Mouse (Mus musculus) hindbrain, postnatal 0 days (tissue): ENCODE results near the gene Kcnq5. TPM values are rescaled to one million over a fixed set of nuclear protein-coding genes. Genes with fewer than 3 reads are reported as not detected.

Source experiments
- ATAC-seq: fragments of 200-750 bp; cut with Nextera tagmentation; 2 replicates; pipeline ENCODE4 v1.8.0; 2017; ENCODE audit warnings: mild to moderate bottlenecking, moderate TSS enrichment, moderate library complexity
- DNase-seq: peaks from one replicate; pipeline ENCODE4 v3.0.0-alpha.2; 2015; ENCODE audit warnings: low spot score
- H3K27ac ChIP-seq: fragments of 300-500 bp; sonication (generic); 2 replicates; pipeline ENCODE4 v1.5.1; 2014; ENCODE audit warnings: mild to moderate bottlenecking
- H3K27me3 ChIP-seq: fragments of 300-500 bp; sonication (generic); 2 replicates; pipeline ENCODE4 v1.6.1; 2014; ENCODE audit warnings: low read length, mixed read lengths; ENCODE audit not compliant: insufficient read depth
- H3K36me3 ChIP-seq: fragments of 300-500 bp; sonication (generic); 2 replicates; pipeline ENCODE4 v1.6.1; 2014; ENCODE audit warnings: low read length, mixed read lengths; ENCODE audit not compliant: insufficient read depth
- H3K4me1 ChIP-seq: fragments of 300-500 bp; sonication (generic); 2 replicates; pipeline ENCODE4 v1.6.1; 2014; ENCODE audit warnings: antibody characterized with exemption, low read length, mixed read lengths; ENCODE audit not compliant: insufficient read depth
- H3K4me2 ChIP-seq: fragments of 300-500 bp; sonication (generic); 2 replicates; pipeline ENCODE4 v1.6.1; 2014; ENCODE audit warnings: low read depth, mild to moderate bottlenecking, low read length, moderate library complexity, mixed read lengths
- H3K4me3 ChIP-seq: fragments of 300-500 bp; sonication (generic); 2 replicates; pipeline ENCODE4 v1.5.1; 2014; ENCODE audit warnings: low read length
- H3K9ac ChIP-seq: fragments of 300-500 bp; sonication (generic); replicated peaks from 2 replicates; pipeline ENCODE4 v1.6.1; 2014; ENCODE audit warnings: mild to moderate bottlenecking, low read length, moderate library complexity, mixed read lengths
- H3K9me3 ChIP-seq: fragments of 300-500 bp; sonication (generic); 2 replicates; pipeline ENCODE4 v1.6.1; 2016; ENCODE audit warnings: low read length, mixed read lengths
- CTCF ChIP-seq: IDR thresholded peaks from 2 replicates; pipeline ENCODE4 v1.5.1; 2016; ENCODE audit warnings: antibody characterized with exemption, control low read depth, low read depth
- WGBS: fragments of 180-500 bp; shearing (Covaris S2); extraction: QIAGEN DNeasy Blood & Tissue Kit; methylation state at CpG from one replicate; pipeline ENCODE4 v1.1.7; 2014; 5-methylcytosine and 5-hydroxymethylcytosine counted together
- polyA plus RNA-seq: library from polyadenylated mRNA; unstranded; fragments of >200 nt; fragmentation: Nextera tagmentation; extraction: Ambion mirVana; gene quantifications from 2 replicates; pipeline ENCODE4 v1.2.1, GENCODE M21; 2015
- total RNA-seq: library from RNA; depleted of rRNA; stranded (reverse); fragments of >200 nt; gene quantifications from 2 replicates; pipeline ENCODE4 v1.2.3, GENCODE M21; 2014

The Kcnq5 gene
- total and polyA plus RNA-seq, 2 experiments from 2014 or later, result 3.4 to 14.4 TPM

DNA sequence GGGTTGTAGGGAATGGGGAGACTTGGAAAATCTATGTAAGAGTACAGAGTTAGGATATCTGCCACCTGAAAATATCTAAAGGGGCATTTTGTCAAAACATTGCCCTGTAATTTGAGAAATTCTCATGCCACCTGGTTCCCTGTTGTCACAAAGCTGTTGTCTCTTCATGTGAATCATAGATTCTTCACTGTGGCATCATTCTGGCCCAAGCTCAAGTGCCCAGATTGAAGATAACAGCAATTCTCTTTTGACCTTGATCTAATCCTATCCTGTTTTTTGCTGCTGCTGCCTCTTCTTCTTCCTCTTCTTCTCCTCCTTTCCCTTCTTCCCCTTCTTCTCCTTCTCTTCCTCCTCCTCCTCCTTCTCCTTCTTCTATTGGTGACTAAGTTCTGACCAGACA lies 240.5 kb downstream of the Kcnq5 start:
- Histone ChIP-seq H3K9me3 (no peaks in the 10 kb centered on the region), H3K4me2 (no peak overlapping the region), H3K4me1 (no peaks in the 10 kb centered on the region), H3K36me3 (no peaks in the 10 kb centered on the region), H3K27ac (no peak overlapping the region), H3K9ac (no peak overlapping the region), H3K4me3 (no peak overlapping the region), H3K27me3 (no peaks in the 10 kb centered on the region)
- no peak for ATAC-seq
- TF ChIP-seq CTCF, result no peak
- no peak for DNase-seq

DNA sequence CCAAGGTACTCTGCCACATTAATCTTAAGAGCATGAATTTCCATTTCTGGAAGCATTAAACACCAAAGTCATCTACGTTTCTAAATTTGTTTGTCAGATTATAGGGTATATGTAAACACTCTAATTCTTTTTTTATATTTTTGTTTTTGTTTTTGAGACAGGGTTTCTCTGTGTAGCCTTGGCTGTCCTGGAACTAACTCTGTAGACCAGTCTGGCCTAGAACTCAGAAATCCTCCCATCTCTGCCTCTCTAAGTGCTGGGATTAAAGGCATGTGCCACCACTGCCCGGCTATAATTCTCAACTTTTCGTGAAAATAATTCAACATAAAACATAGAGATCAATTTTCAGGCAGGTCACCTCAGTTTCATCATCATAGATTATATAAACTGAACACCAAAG lies 246.9 kb downstream of the Kcnq5 start:
- no peaks in the 10 kb centered on the region for H3K4me1 ChIP-seq
- H3K27me3 ChIP-seq, result no peaks in the 10 kb centered on the region
- H3K36me3 ChIP-seq, result no peaks in the 10 kb centered on the region
- DNase-seq (no peak), ATAC-seq (no peak)
- 85% methylated on average over 3 of the region's 3 CpGs for WGBS
- H3K4me2 ChIP-seq, result no peak overlapping the region
- H3K27ac ChIP-seq, result no peak overlapping the region
- H3K9ac ChIP-seq, result no peak overlapping the region
- H3K9me3 ChIP-seq, result no peaks in the 10 kb centered on the region
- H3K4me3 ChIP-seq, result no peak overlapping the region
- TF ChIP-seq CTCF, result no peak

DNA sequence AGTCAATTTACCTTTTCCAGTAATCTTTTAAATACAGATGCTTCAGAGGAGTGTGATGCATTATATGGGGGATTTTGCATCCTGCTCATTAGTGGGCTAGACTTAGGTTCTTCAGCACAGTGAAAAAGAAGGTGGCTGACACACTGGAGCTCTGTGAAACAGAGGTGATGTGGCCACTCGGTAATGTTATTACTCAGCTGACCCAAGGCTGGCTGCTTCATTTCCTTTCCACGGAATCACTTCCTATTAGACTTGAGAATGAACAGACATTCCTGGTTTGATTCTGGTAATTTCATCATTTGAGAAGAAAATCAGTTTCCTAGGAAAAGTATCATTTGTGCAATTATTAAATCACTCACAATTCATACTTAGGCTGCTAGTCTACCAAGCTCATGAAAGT lies 249.0 kb downstream of the Kcnq5 start:
- Histone ChIP-seq H3K9me3 (no peaks in the 10 kb centered on the region), H3K27me3 (no peaks in the 10 kb centered on the region), H3K4me3 (no peak overlapping the region), H3K4me2 (no peak overlapping the region), H3K9ac (no peak overlapping the region), H3K4me1 (no peaks in the 10 kb centered on the region), H3K27ac (no peak overlapping the region), H3K36me3 (no peaks in the 10 kb centered on the region)
- ATAC-seq (no peak), DNase-seq (no peak)
- TF ChIP-seq CTCF, result no peak
- 81% methylated on average over 2 of the region's 2 CpGs for WGBS

DNA sequence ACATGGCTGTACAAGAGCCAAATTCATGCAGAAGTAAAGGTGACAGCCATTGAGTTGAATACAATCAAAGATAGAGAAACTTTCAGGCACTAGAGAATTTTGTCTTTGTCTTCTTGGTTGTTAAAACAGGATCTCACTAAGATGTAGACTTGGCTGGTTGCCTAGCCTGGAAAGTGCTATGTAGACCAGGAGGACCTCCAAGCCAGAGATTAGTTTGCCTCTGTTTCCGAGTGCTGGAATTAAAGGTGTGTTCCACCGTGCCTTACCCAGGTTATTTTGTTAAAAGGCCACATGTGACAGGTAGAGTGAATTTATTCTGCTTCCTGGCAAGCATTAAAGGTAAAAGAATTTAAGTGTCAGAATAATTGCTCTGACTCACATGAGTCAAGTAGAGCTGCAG lies 271.3 kb downstream of the Kcnq5 start:
- DNase-seq (no peak), ATAC-seq (no peak)
- Histone ChIP-seq H3K4me1 (no peaks in the 10 kb centered on the region), H3K27me3 (no peaks in the 10 kb centered on the region), H3K27ac (no peak overlapping the region), H3K4me2 (no peak overlapping the region), H3K9me3 (no peaks in the 10 kb centered on the region), H3K4me3 (no peak overlapping the region), H3K36me3 (no peaks in the 10 kb centered on the region), H3K9ac (no peak overlapping the region)
- 62% methylated on average over 2 of the region's 2 CpGs for whole genome bisulfite sequencing
- no peak for TF ChIP-seq CTCF

DNA sequence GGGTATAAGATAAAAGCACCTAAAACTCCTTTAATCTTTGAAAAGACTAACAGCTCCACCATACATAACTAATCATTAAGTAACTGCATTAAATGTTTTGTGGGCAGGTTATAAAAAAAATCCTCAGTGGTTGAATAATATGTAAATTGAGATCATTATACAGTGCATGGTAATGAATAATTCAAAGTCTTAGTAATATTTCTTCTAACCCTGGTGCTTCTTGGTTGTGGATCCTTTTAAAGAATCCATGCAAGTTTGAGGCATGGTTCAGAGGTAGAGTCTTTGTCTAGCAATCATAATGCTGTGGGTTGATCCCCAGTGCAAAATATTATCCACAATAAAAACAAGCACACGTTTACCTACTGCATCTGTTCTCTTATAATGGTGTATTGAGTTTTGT lies 272.8 kb downstream of the Kcnq5 start:
- H3K4me3 ChIP-seq, result no peak overlapping the region
- ATAC-seq, result no peak
- 82% methylated on average over 1 of the region's 1 CpGs for WGBS
- H3K4me2 ChIP-seq, result no peak overlapping the region
- H3K9me3 ChIP-seq, result no peaks in the 10 kb centered on the region
- H3K36me3 ChIP-seq, result no peaks in the 10 kb centered on the region
- DNase-seq, result no peak
- no peak for TF ChIP-seq CTCF
- no peaks in the 10 kb centered on the region for H3K27me3 ChIP-seq
- no peak overlapping the region for H3K9ac ChIP-seq
- H3K27ac ChIP-seq, result no peak overlapping the region
- H3K4me1 ChIP-seq, result no peaks in the 10 kb centered on the region

DNA sequence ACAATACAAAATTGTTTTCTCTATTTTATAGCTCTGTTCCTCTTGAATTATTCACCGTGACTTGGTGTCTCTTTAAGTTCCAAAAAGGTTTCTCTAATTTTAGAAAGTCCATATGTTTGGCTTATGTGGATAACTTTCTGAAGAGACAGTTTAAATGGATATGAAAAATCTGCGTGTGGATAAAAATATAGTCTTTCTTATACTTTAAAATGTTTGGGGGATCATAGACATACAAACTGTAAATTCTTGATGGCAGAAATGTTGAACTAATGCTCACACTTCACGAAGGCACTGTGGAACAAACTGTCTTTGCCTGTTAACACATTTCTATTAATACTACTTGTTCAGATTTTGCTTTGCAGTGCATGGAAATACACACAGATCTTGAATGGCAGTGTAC lies 277.3 kb downstream of the Kcnq5 start:
- WGBS, result 89% methylated on average over 3 of the region's 3 CpGs
- DNase-seq (no peak), ATAC-seq (no peak)
- Histone ChIP-seq H3K4me1 (no peaks in the 10 kb centered on the region), H3K9ac (no peak overlapping the region), H3K27me3 (no peaks in the 10 kb centered on the region), H3K4me3 (no peak overlapping the region), H3K9me3 (no peaks in the 10 kb centered on the region), H3K27ac (no peak overlapping the region), H3K36me3 (no peaks in the 10 kb centered on the region), H3K4me2 (no peak overlapping the region)
- no peak for TF ChIP-seq CTCF

DNA sequence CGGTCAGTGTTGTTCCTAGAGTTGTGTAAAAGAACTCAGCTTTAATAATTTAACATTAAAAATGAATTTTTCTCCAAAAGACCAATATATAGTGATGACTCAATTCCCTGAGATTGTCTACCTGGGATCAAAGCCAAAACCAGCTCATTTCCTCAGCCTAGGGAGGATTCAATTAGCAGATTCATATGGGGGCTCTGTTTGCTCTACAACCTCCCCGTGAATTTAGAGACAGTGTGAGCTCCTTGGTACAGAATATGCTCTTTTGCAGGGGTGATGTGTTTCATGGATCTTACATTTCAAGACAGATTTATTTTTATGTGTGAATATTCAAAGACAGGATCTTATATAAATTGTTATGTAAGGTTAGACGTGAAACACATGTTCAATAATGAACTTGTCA lies 284.9 kb downstream of the Kcnq5 start:
- H3K27ac ChIP-seq, result no peak overlapping the region
- TF ChIP-seq CTCF, result no peak
- no peak for DNase-seq
- ATAC-seq, result no peak
- no peaks in the 10 kb centered on the region for H3K27me3 ChIP-seq
- 69% methylated on average over 3 of the region's 3 CpGs for WGBS
- H3K36me3 ChIP-seq, result no peaks in the 10 kb centered on the region
- no peak overlapping the region for H3K4me2 ChIP-seq
- H3K4me1 ChIP-seq, result no peaks in the 10 kb centered on the region
- no peaks in the 10 kb centered on the region for H3K9me3 ChIP-seq
- no peak overlapping the region for H3K9ac ChIP-seq
- no peak overlapping the region for H3K4me3 ChIP-seq
